Mouse (Mus musculus): ENCODE data around the gene Rgsl1.
A peak's percentile ranks its signal among the peaks of the same experiment; 100 is the strongest.
"Not testable (repeated sequence)": the region's sequence is repeated elsewhere in the genome, so short reads cannot be mapped to it uniquely, and the experiment has no call there.

Rgsl1 gene

DNA sequence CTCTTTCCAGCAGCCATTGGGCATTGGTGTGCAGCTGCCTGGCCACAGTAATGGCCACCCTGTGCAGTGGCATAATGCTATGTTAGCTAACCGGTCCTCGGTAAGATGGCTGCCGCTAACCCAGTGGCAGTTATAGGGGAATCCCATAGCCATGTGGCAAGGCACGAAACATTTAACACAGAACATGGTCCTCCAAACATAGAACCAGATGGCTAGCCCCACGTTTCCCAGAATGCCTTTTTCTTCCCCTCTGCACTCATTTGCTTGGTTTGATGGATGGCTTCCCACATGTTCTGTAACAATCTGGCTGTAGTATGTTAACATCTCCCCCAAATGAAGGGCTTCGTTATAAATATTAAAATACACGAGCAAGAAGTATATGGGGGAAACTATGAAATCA lies 67.7 kb downstream of the Rgsl1 start:
- no peak for DNase-seq (ENCODE audit: low read depth, low spot score)

GRCm38 (mm10) chr1:153775174-153775573 lies 68.8 kb downstream of the Rgsl1 start:
- no peak for DNase-seq (ENCODE audit: low read depth, low spot score)

DNA sequence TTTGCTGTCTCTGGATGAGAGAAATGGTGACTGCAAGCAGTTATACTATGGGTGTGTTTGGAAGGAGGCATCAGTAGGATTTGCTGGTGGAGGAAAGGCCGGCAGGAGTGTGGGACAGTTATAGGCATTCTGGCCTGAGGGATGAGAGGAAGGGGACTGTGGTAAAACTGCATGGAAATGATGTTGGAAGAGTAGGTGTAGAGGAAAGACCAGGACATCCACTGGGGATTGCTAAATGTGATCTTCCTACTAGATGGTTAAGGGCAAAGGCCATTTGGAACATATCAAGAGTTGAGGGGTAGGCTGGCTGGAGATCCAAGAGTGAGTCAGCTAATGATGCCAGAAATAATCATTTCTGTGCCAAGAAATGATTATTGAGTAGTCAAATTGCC lies 73.2 kb downstream of the Rgsl1 start:
- no peak for DNase-seq (ENCODE audit: low read depth, low spot score)

- no peak for DNase-seq (ENCODE audit: low read depth, low spot score)
Measured at GRCm38 (mm10) chr1:153769998-153770775, 73.8 kb downstream of the Rgsl1 start.

DNA sequence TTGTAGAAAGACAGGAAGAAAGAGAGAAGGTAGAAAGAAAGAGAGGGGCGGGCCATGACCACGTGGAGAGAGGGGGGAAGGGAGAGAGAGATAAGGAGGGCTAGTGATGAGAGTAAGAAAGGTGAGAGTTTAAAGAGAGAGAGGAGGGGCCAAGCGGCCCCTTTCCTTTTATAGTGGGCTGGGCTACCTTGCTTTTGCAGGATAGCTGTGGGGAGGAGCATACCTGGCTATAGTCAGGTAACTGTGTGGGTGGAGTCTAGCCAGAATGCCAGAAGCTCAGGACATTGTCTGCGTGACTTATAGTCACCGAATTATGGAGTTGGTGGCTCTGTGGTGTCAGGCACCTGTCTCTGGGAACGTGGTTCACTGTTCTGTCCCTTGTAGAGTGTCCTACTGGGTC lies 74.4 kb downstream of the Rgsl1 start:
- not testable (repeated sequence) for DNase-seq (ENCODE audit: low read depth, low spot score)

GRCm38 (mm10) chr1:153768465-153768864 lies 75.5 kb downstream of the Rgsl1 start:
- DNase-seq (ENCODE audit: low read depth, low spot score), result no peak

GRCm38 (mm10) chr1:153767281-153767680 lies 76.7 kb downstream of the Rgsl1 start:
- DNase-seq (ENCODE audit: low read depth, low spot score), result no peak

DNA sequence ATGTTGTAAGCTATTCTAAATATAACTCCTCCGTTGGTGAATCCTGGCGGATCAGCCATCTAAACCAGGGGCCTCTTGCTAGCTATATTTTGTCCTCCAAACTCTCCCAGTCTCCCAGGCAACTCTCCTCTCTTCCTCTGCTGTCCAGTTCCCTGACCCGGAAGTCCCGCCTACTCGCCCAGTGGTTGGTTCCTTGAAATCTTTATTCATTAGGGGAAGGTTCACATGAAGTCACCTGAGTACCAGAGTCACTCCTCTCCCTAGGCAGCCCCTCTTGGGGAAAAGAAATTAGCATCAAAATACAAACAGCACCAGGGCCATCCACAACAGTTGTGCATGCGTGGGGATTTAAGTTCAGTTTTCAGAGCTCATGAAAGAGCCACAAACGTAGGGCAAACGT lies 77.6 kb downstream of the Rgsl1 start:
- peak; percentile 94 for DNase-seq (ENCODE audit: low read depth, low spot score)

DNA sequence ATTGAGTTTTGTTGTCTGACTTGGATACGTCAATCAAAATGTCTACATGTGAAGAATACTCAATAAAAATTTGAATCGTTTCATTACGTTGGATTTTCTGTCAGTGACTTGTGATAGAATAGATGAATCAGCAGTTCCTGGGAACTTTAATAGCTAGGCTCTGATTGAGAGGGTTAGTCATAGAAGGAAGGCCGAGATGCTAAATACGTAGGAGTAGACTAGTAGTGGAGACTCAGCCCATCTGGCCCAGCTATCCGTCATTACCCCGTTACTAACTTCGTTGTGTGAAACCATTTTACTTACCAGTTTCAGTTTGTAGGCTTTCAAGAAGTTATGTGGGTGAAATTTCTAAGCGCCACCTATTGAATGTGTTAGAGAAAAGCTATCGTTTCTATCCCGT lies 79.8 kb downstream of the Rgsl1 start:
- no peak for DNase-seq (ENCODE audit: low read depth, low spot score)

GRCm38 (mm10) chr1:153753725-153754464 lies 90.0 kb downstream of the Rgsl1 start:
- no peak for DNase-seq (ENCODE audit: low read depth, low spot score)

DNA sequence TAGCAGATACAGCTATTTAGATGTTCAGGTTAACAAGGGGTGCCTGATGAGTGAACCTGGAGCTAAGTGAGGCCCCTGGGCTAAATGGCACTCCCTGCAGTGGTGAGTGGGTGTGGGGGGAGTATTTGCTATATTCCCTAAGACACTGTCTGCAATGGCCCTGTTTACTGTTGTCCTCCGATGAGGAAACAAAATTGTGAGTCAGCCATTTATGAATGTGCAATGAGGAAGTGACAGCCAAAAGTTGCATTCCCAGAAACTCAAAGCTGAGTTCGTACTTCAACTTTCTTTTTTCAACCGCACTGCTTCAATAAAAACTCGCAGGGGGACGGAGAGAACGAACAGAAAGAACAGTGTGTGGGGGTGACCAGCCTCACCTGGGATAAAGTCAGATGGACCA lies 91.4 kb downstream of the Rgsl1 start:
- no peak for DNase-seq (ENCODE audit: low read depth, low spot score)

- no peak for DNase-seq (ENCODE audit: low read depth, low spot score)
Measured at GRCm38 (mm10) chr1:153751763-153752301, 92.1 kb downstream of the Rgsl1 start.

DNA sequence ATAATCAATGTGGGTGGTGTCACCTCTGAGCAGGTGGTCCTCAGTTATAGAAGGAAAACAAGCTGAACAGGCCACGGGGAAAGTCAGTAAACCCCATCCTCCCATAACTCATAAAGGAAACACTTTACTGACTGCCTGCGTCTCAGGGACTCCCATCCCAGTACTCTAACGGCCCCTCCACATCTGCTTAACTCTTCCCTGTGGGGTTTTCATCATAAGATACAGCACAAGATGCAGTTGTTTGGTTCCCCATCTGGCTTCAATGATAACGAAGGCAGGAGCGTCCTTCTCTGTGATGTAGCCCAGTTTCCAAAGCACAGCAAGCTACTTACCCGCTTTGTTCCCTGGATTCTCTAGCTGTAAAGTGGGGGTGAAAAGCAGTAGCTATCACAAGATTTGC lies 93.9 kb downstream of the Rgsl1 start:
- DNase-seq (ENCODE audit: low read depth, low spot score), result no peak

DNA sequence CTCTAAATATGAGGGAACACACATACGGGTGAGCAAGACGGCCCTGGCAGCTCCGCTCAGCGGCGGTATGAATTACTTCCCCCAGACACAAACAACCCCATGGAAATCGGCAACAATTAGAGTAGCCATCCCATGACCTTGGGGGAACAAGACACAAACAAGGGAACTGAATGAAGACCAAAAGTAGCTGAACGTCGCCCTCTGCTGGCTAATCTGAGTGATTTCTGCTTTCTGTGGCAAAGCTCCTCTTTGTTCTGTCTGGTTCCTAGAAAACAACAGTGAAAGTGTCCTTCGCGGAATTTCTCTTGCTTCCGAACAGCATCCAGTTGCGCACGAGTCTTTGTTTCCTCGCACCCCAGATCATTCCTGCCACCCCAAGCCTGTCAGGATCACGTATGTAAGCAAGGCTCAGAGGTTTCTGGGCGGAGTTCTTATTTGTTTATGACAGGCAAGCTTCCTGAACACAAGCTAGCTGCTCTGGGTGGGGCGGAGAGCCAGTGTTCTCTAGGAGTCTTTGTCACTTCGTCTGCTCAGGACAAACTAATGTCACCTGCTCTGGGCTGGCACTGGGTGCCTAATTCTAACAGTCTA lies 94.6 kb downstream of the Rgsl1 start, which contains the start of gene Rnasel:
Gene Rnasel, plus strand, starts transcription at position 216 of the 591 bp plus-strand sequence.
- peak; percentile 92 for DNase-seq (ENCODE audit: low read depth, low spot score)

- DNase-seq (ENCODE audit: low read depth, low spot score), result peak; percentile 27
Measured at GRCm38 (mm10) chr1:153748549-153748948, 95.4 kb downstream of the Rgsl1 start.

DNA sequence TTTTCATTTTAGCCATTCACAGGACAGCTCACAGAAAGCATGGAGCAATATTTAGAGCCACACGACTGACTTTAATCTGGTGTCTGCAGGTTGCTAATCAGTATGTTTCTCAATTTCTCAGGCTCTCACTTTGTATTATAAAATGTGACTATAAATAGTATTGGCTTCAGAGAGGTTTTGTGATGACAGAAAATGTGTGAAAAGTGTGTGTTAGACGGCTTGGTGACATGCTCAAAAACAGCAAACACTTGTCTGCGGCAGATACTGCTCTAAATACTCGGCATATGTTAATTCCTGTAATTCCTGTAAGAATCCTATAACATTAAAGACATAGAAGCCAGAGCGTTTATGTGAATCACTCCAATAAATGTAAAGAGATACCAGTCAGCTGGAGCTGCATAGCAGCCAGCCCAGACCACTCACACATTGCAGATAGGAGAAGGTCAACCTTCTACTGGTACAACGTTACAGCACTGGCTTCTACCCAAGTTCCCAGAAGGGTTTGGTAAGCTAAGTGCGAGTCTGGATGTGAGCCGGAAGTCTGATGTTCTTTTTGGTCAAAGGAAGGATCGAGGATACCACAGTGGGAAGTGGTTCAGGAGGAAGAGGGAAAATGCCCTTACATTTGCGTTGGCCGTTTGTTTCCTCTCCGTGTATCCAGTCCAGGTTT lies 95.9 kb downstream of the Rgsl1 start:
- DNase-seq (ENCODE audit: low read depth, low spot score), result no peak

GRCm38 (mm10) chr1:153746728-153747127 lies 97.2 kb downstream of the Rgsl1 start:
- DNase-seq (ENCODE audit: low read depth, low spot score), result peak; percentile 76

DNA sequence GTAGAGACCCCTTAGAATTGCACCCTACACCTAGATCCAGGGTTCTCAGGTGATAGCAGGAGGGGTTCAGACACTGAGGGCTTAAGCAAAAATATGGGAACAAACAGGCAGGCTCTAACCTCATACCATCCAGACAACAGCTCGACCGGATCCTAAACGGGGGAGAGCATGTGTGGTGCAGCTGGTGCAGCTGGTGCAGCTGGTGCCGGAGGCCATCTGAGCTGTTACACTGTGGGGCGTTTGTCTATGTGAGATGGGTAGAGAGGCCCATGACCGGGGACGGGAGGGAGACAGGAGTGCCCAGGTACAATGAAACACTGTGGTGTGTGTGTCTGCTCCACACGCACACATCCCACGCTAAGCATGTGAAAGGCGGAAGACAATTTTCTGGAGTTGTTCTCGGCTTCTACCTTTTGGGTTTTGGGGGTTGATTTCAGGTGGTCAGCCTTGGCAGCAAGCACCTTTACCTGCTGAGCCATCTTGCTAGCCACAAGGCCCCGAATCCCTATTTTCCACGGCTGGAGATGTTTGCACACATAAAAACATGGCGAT lies 97.7 kb downstream of the Rgsl1 start:
- no peak for DNase-seq (ENCODE audit: low read depth, low spot score)

DNA sequence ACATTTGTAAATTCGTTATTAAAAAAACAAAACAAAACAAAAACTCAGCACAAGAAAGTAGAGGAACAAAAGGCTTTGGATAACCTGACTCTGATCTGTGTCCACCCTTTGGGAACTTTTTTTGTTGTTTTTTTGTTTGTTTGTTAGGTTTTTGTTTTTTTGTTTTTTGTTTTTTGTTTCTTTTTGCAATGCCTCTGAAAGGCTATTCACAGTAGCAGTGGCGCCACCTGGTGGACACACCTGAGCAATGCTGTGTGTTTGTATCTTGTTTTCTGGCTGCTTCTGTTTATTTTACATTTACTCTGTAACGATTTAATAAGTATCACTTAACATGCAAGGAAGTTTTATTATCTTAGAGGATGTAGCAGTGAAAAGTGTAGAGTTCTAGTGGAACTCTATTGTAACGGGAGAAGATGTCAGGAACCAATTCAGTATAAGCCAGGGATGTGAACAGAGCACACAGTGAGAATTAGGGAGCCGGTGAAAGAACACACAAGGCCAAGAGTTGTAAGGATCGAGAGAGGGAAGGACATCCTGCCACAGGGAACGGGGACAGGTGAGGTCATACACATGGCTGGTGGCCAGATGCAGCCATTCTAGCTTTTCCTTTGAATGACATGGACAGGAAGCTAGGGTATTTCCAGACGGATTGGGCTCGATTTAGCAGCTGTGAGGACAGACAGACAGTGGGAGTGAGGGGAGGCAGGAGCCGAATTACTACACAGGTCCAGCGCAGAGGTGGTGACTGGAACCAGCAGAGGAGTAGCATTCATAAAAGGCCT lies 101.4 kb downstream of the Rgsl1 start:
- DNase-seq (ENCODE audit: low read depth, low spot score), result peak; percentile 66

DNA sequence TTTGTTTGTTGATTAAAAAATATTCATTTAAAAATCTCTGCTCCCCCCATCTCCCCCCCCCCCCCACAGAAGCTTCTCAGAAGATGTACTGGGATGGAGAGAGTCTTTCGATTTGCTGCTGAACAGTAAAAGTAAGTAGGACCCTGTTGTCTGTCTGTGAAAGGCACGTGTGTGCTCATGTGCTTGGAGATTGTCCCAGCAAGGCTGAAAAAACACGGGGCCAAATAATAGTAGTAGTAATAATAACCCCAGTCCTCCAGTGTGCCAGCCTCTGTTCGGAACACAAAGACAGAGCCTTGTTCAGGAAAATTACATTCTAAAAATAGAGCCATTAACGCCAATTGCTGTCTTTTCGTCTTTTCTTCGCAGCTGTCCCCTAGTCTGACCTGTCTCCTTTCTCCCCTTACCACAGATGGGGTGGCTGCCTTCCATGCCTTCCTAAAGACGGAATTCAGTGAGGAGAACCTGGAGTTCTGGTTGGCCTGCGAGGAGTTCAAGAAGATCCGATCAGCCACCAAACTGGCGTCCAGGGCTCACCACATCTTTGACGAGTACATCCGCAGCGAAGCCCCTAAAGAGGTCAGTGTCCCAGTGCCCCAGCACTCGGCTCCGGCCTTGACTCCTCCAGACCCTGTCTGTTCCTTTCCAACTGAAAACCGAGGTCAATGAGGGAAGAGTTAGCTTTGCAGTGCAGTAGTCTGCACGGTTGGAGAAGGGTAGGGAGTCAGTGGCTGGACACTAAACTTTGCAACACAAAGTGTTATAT lies 102.2 kb downstream of the Rgsl1 start:
- no peak for DNase-seq (ENCODE audit: low read depth, low spot score)
